Mouse (Mus musculus): ENCODE results near the gene Yipf4.

Gene Yipf4

DNA sequence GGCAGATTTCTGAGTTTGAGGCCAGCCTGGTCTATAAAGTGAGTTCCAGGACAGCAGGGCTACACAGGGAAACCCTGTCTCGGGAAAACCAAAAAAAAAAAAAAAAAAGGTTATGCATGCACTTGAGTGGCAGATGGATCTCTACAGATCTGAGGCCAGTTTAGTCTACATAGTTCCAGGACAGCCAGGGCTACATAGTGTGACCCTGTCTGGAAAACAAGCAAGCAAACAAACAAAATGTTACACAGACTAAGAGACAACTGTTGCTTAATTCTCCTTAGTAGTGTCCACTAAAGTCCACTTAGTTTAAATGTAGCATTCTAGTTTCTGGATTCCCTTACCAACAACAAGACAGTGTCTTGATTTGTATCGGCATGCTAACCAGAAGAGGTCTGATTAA lies 36.8 kb downstream of the Yipf4 start:
- DNase-seq (ENCODE audit: low read depth): no peak

- DNase-seq (ENCODE audit: low read depth): peak; percentile 8
Measured at GRCm38 (mm10) chr17:74526806-74527653, 37.7 kb downstream of the Yipf4 start.

GRCm38 (mm10) chr17:74527729-74528607 lies 38.7 kb downstream of the Yipf4 start, which contains the start of gene Birc6:
Gene Birc6 (plus strand): TSS chr17:74528295.
- peak; percentile 99 for DNase-seq (ENCODE audit: low read depth)

DNA sequence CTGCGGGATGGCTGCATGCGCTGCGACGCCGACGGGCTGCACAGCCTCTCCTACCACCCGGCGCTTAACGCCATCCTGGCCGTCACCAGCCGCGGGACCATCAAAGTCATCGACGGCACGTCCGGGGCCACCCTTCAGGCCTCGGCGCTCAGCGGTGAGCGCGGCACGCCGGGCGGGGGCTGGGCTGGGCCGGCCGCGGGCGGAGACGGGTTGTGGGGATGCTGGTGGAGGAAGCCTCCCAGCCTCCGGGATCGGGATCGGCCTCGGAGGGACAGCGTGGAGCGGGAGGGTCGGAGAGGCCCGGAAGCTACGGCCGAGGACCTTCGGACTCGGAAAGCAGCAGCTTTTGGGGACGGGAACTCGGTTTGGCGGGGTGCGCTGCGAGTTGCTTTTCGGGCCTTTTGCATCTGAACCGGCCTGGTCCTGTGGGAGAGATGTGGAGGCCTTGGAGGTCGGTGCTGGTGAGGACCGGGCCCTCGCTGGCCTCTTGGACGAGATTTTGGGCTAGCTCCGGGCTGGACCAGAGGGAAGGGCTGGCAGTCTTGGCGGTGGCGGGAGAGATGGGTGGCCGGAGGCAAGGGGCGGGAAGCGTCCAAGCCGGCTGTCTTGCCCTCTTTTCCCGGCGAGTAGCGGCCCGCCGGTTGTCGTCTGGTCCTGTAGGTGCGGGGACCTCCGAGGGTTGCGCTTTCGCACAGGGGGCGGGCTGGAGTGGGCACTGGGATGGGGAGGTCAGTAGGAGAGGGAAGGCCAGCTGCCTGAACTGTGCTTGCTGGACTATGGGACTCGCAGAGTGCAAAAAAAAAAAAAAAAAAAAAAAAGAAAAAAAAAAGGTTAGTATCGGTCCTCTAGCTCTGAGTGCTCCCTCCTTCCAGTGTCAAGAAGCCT lies 39.6 kb downstream of the Yipf4 start:
- DNase-seq (ENCODE audit: low read depth): peak; percentile 8

GRCm38 (mm10) chr17:74529533-74529824 lies 40.2 kb downstream of the Yipf4 start:
- DNase-seq (ENCODE audit: low read depth): peak; percentile 7

DNA sequence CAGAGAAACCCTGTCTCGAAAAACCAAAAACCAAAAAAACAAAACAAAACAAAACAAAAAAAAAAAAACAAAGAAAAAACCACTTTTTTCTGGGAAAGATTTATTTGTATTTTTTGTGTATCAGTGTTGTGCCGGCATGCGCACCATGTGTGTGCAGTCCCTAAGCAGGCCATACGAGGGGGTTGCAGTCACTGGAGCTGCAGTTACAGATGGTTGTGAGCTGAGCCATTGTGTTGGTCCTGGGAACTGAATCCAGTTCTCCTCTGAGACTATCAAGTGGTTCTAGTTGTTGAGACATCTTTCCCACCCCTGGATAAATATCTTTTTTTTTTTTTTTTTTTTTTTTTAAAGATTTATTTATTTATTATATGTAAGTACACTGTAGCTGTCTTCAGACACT lies 45.7 kb downstream of the Yipf4 start:
- no peak for DNase-seq (ENCODE audit: low read depth)

DNA sequence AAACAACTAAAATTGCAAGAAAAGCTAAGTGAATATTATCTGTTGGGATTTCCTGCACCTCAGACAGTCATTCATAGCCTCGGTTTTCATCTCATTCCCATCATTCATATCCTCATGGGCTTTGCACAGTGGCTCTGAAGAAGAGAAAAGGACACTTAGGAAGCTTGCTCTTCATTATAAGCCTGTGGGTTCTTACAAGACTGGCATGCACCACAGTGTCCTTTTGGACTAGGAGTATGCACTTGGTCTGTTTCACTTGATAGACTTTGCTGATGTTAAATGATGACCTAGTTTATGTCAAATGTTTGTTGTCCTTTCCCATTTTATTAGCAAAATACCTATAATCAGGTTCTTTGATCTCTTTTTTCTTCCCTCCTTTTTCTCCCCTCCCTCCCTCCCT lies 48.2 kb downstream of the Yipf4 start:
- no peak for DNase-seq (ENCODE audit: low read depth)

GRCm38 (mm10) chr17:74543615-74544014 lies 54.3 kb downstream of the Yipf4 start:
- no peak for DNase-seq (ENCODE audit: low read depth)
